Comparison of ENCODE assay signal across 17 mouse cellular contexts in genomic region chr11:118517924-118518323, GRCm38 (mm10).
DNase-seq lines count a peak whose midpoint lies in the region.
"Had no signal": no experiment of that assay in that cellular context is flagged by ENCODE, and none has a peak within 500 bp of the region (broad histone marks: within the 10 kb centered on the region; RNA-seq: fewer than 3 reads in every experiment).

No protein-coding gene starts in this region.

- DNase-seq in 3T3-L1 (ENCODE audit: low read depth, low spot score) (peak; percentile 75), MN1 (ENCODE audit: low spot score) (peak; percentile 65), adipocyte (ENCODE audit: low spot score) (peak; percentile 16)
- DNase-seq in right cerebral cortex, postnatal 4 days: no peak
- DNase-seq in lung, postnatal 10 days: no peak
- DNase-seq in adrenal gland, adult (ENCODE audit: inconsistent age in 2 of 2, low spot score in 1 of 2): no peak
- DNase-seq: adrenal gland, adult 2 months; adrenal gland, postnatal 14 days; B cell, adult 2 months; cerebellum, adult 11-12 months; cerebellum, adult 8-10 months; cerebellum, postnatal 10 days; cerebellum, postnatal 36 days; embryo, embryonic 11 days; gastrocnemius, postnatal 10 days; gastrocnemius, postnatal 36 days; kidney, adult 2 months had no signal

Comparison
In these comparisons a context has a peak if more than half of its experiments do, and no peak if none do; other contexts are left out.
1. DNase-seq: peak in 3T3-L1 (single experiment), MN1 (single experiment) and adipocyte (single experiment); none in right cerebral cortex, postnatal 4 days (single experiment), lung, postnatal 10 days (single experiment) and adrenal gland, adult (0 of 2).